Mouse (Mus musculus): Measurements from ENCODE around the gene Spata7.
"Not testable (repeated sequence)": the region's sequence is repeated elsewhere in the genome, so short reads cannot be mapped to it uniquely, and the experiment has no call there.

- not testable (repeated sequence) for TF ChIP-seq POLR2A (IDR thresholded peaks at IDR 0.05; ENCODE audit: borderline replicate concordance, extremely low read depth, low read depth, low read length); CTCF (IDR thresholded peaks at IDR 0.05; ENCODE audit: insufficient read depth, low read length)
Observed at GRCm38 (mm10) chr12:98623266-98623665, 4.7 kb upstream of the Spata7 start.
